In genomic region chr5:90876045-90876444, GRCm38 (mm10) we compare ENCODE assay signal across 13 mouse cellular contexts. TPM values are rescaled to one million over a fixed set of nuclear protein-coding genes. Genes with fewer than 3 reads are reported as not detected.
DNase-seq lines count a peak whose midpoint lies in the region; ATAC-seq and TF ChIP-seq lines count a peak whose summit lies in the region.
"Had no signal": no experiment of that assay in that cellular context is flagged by ENCODE, and none has a peak within 500 bp of the region (broad histone marks: within the 10 kb centered on the region; RNA-seq: fewer than 3 reads in every experiment).

No protein-coding gene starts in this region.

- no peak overlapping the region for H3K9ac ChIP-seq in kidney, embryonic 16.5 days (replicated peaks; ENCODE audit: low read length)
- H3K9ac ChIP-seq in heart, embryonic 13.5 days: no peak overlapping the region
- H3K9ac ChIP-seq in lung, postnatal 0 days (replicated peaks; ENCODE audit: low read depth): no peak overlapping the region
- H3K9ac ChIP-seq: liver, embryonic 15.5 days; neural tube, embryonic 12.5 days had no signal

- H3K4me1 ChIP-seq in kidney, embryonic 16.5 days (ENCODE audit: insufficient read depth, low read length): peaks cover 7% of the 10 kb centered on the region; the same call in 1 of the 2 replicates
- peaks cover 19% of the 10 kb centered on the region for H3K4me1 ChIP-seq in heart, embryonic 13.5 days
- no peaks in the 10 kb centered on the region; the same call in 1 of the 2 replicates for H3K4me1 ChIP-seq in lung, postnatal 0 days (ENCODE audit: insufficient read depth, low read depth, low read length)
- H3K4me1 ChIP-seq: liver, embryonic 15.5 days; neural tube, embryonic 12.5 days had no signal

- no peaks in the 10 kb centered on the region for H3K27me3 ChIP-seq in kidney, embryonic 16.5 days (ENCODE audit: insufficient read depth, low read length)
- no peaks in the 10 kb centered on the region for H3K27me3 ChIP-seq in heart, embryonic 13.5 days (replicated peaks)
- H3K27me3 ChIP-seq in lung, postnatal 0 days (replicated peaks; ENCODE audit: insufficient read depth, low read length): no peaks in the 10 kb centered on the region
- H3K27me3 ChIP-seq: CH12.LX; liver, embryonic 15.5 days; neural tube, embryonic 12.5 days had no signal

- H3K36me3 ChIP-seq in kidney, embryonic 16.5 days (ENCODE audit: insufficient read depth, low read length): no peaks in the 10 kb centered on the region
- H3K36me3 ChIP-seq in heart, embryonic 13.5 days: no peaks in the 10 kb centered on the region
- H3K36me3 ChIP-seq in lung, postnatal 0 days (ENCODE audit: insufficient read depth, low read length): no peaks in the 10 kb centered on the region
- H3K36me3 ChIP-seq: liver, embryonic 15.5 days; neural tube, embryonic 12.5 days had no signal

- 69% methylated on average over 4 of the region's 4 CpGs for WGBS in kidney, embryonic 16.5 days
- 30% methylated on average over 4 of the region's 4 CpGs for WGBS in heart, embryonic 13.5 days
- 45% methylated on average over 4 of the region's 4 CpGs for WGBS in lung, postnatal 0 days

- H3K4me3 ChIP-seq in kidney, embryonic 16.5 days (ENCODE audit: low read length): no peak overlapping the region
- H3K4me3 ChIP-seq in heart, embryonic 13.5 days: no peak overlapping the region
- H3K4me3 ChIP-seq in lung, postnatal 0 days (ENCODE audit: low read depth, low read length): no peak overlapping the region
- H3K4me3 ChIP-seq: liver, embryonic 15.5 days; neural tube, embryonic 12.5 days had no signal

- H3K27ac ChIP-seq in kidney, embryonic 16.5 days (ENCODE audit: low read length): no peak overlapping the region
- H3K27ac ChIP-seq in heart, embryonic 13.5 days (replicated peaks): peak overlapping the region; percentile 65
- no peak overlapping the region for H3K27ac ChIP-seq in lung, postnatal 0 days (ENCODE audit: low read length)
- H3K27ac ChIP-seq: liver, embryonic 15.5 days; neural tube, embryonic 12.5 days had no signal

- 0 out of 2 replicates have a peak, but pooled peaks have one; percentile 26 for TF ChIP-seq CTCF in lung, postnatal 0 days (IDR thresholded peaks at IDR 0.05)

- peak; percentile 41 for DNase-seq in kidney, postnatal 10 days
- DNase-seq in adrenal gland, postnatal 14 days: peak; percentile 47
- DNase-seq in lung, postnatal 0 days (ENCODE audit: low spot score): peak; percentile 79
- no peak for DNase-seq in layer of hippocampus, adult 8-10 months (ENCODE audit: low spot score in 2 of 2)
- DNase-seq in cerebellum, adult 9-11 months: no peak
- DNase-seq: spleen, adult 18-20 months had no signal

- no peak overlapping the region for H3K4me2 ChIP-seq in kidney, embryonic 16.5 days (replicated peaks; ENCODE audit: low read depth, low read length)
- no peak overlapping the region; the same call in 1 of the 2 replicates for H3K4me2 ChIP-seq in heart, embryonic 13.5 days
- H3K4me2 ChIP-seq in lung, postnatal 0 days (replicated peaks; ENCODE audit: low read depth, low read length): no peak overlapping the region
- H3K4me2 ChIP-seq: liver, embryonic 15.5 days; neural tube, embryonic 12.5 days had no signal

- 0 out of 2 replicates have a peak, but pooled peaks have one; percentile 37 for TF ChIP-seq EP300 in lung, postnatal 0 days (IDR thresholded peaks at IDR 0.05)

- no peaks in the 10 kb centered on the region for H3K9me3 ChIP-seq in kidney, embryonic 16.5 days (ENCODE audit: low read length)
- no peaks in the 10 kb centered on the region for H3K9me3 ChIP-seq in heart, embryonic 13.5 days
- no peaks in the 10 kb centered on the region for H3K9me3 ChIP-seq in lung, postnatal 0 days (ENCODE audit: low read length)
- H3K9me3 ChIP-seq: liver, embryonic 15.5 days; neural tube, embryonic 12.5 days had no signal

- ATAC-seq in kidney, embryonic 16.5 days (ENCODE audit: low FRiP score, low TSS enrichment): no peak
- ATAC-seq in heart, embryonic 13.5 days (ENCODE audit: extremely low read depth, insufficient number of reproducible peaks, low FRiP score, low TSS enrichment): no peak
- ATAC-seq in lung, postnatal 0 days: peak; percentile 90
- no peak for ATAC-seq in megakaryocyte, adult 5-6 weeks (ENCODE audit: poor library complexity, severe bottlenecking)

RNA-seq across cellular contexts. Expression of gene Cxcl1, which starts 15.0 kb away (rescaled TPM):
- polyA plus RNA-seq in kidney, embryonic 16.5 days (2015; fragmentation: Nextera tagmentation; extraction: Ambion mirVana): 0.75 and 1.5 TPM in 2 replicates
- 0.86 and 1.3 TPM in 2 replicates for total RNA-seq in adrenal gland, postnatal 14 days (2021)
- 0.45 and 0.69 TPM in 2 replicates for polyA plus RNA-seq in heart, embryonic 13.5 days (2015; fragmentation: Nextera tagmentation; extraction: Ambion mirVana)
- 2.1 and 30.8 TPM in 2 replicates for polyA plus RNA-seq in lung, postnatal 0 days (2015; fragmentation: Nextera tagmentation; extraction: Ambion mirVana)
- total RNA-seq in megakaryocyte, adult 5-6 weeks (2015): 0.36 TPM in 1 of 2 replicates, not detected in the other
- 0.16 and 0.70 TPM in 2 replicates for total RNA-seq in megakaryocyte, adult 5-6 weeks (2017)
- total RNA-seq in layer of hippocampus, adult 8-10 months (2022): 1 to 10 TPM in 1 of 4 experiments, under 1 TPM in 1, not detected in 2; 0.41 to 1.2 TPM
- total RNA-seq: CH12.LX had no signal
- polyA plus RNA-seq: neural tube, embryonic 12.5 days had no signal

RNA-seq across cellular contexts. Expression of gene Cxcl2, which starts 27.6 kb away (rescaled TPM):
- 0.10 TPM in 1 of 2 replicates, not detected in the other for polyA plus RNA-seq in kidney, embryonic 16.5 days (2015; fragmentation: Nextera tagmentation; extraction: Ambion mirVana)
- total RNA-seq in adrenal gland, postnatal 14 days (2021): 0.30 TPM in 1 of 2 replicates, not detected in the other
- not detected in 2 replicates for polyA plus RNA-seq in heart, embryonic 13.5 days (2015; fragmentation: Nextera tagmentation; extraction: Ambion mirVana)
- 0.35 and 8.9 TPM in 2 replicates for polyA plus RNA-seq in lung, postnatal 0 days (2015; fragmentation: Nextera tagmentation; extraction: Ambion mirVana)
- 12.9 and 38.9 TPM in 2 replicates for total RNA-seq in megakaryocyte, adult 5-6 weeks (2015)
- total RNA-seq in megakaryocyte, adult 5-6 weeks (2017): 19.7 and 51.7 TPM in 2 replicates
- total RNA-seq in layer of hippocampus, adult 8-10 months (2022): not detected
- polyA plus RNA-seq: brain, embryonic 14.5 days; liver, embryonic 15.5 days; neural tube, embryonic 12.5 days had no signal

RNA-seq across cellular contexts. Expression of gene Mthfd2l, which starts 54.9 kb away (rescaled TPM):
- polyA plus RNA-seq in kidney, embryonic 16.5 days (2015; fragmentation: Nextera tagmentation; extraction: Ambion mirVana): 40.0 and 41.5 TPM in 2 replicates
- 15.3 and 16.7 TPM in 2 replicates for total RNA-seq in adrenal gland, postnatal 14 days (2021)
- 28.1 and 31.3 TPM in 2 replicates for polyA plus RNA-seq in heart, embryonic 13.5 days (2015; fragmentation: Nextera tagmentation; extraction: Ambion mirVana)
- 39.2 and 41.0 TPM in 2 replicates for polyA plus RNA-seq in lung, postnatal 0 days (2015; fragmentation: Nextera tagmentation; extraction: Ambion mirVana)
- total RNA-seq in megakaryocyte, adult 5-6 weeks (2015): 3.3 and 4.4 TPM in 2 replicates
- total RNA-seq in megakaryocyte, adult 5-6 weeks (2017): 3.2 and 9.7 TPM in 2 replicates
- total RNA-seq in layer of hippocampus, adult 8-10 months (2022): 10 to 100 TPM; 14.6 to 24.1 (median 17.4) TPM

Comparison
In these comparisons a context has a peak if more than half of its experiments do, and no peak if none do; other contexts are left out.
1. DNase-seq: peak in kidney, postnatal 10 days (single experiment), adrenal gland, postnatal 14 days (single experiment) and lung, postnatal 0 days (single experiment); none in layer of hippocampus, adult 8-10 months (0 of 2) and cerebellum, adult 9-11 months (single experiment).
2. RNA of gene Cxcl2, which starts 27.6 kb away (total RNA-seq): 12.9 to 51.7 TPM in megakaryocyte, adult 5-6 weeks; 0.30 TPM in adrenal gland, postnatal 14 days and not detected in layer of hippocampus, adult 8-10 months; every median in the first group is over 10 times any median in the second.